Mouse (Mus musculus) liver, postnatal 0 days (tissue): ENCODE measurements around the gene Cog4.

Experiments used
- CTCF ChIP-seq: sonication (generic); IDR thresholded peaks from 2 replicates; pipeline ENCODE4 v1.5.1; 2016; ENCODE audit warnings: antibody characterized with exemption, low read depth
- EP300 ChIP-seq: IDR thresholded peaks from 2 replicates; pipeline ENCODE4 v1.6.1; 2016; ENCODE audit warnings: antibody characterized with exemption, low read depth, mild to moderate bottlenecking

GRCm38 (mm10) chr8:110888441-110888840, 42.0 kb downstream of the Cog4 start:
- no peak for TF ChIP-seq CTCF
- no peak for TF ChIP-seq EP300
